Mouse (Mus musculus) right cerebral cortex, adult 2 months (tissue): ENCODE results near the gene Gm11568.
"Not testable (repeated sequence)": the region's sequence is repeated elsewhere in the genome, so short reads cannot be mapped to it uniquely, and the experiment has no call there.

Source experiments
- DNase-seq, 2 experiments: peaks; one replicate each; pipeline ENCODE4 v3.0.0; 2021 to 2022; ENCODE audit warnings: low spot score in 2 of 2

Gm11568 gene

DNA sequence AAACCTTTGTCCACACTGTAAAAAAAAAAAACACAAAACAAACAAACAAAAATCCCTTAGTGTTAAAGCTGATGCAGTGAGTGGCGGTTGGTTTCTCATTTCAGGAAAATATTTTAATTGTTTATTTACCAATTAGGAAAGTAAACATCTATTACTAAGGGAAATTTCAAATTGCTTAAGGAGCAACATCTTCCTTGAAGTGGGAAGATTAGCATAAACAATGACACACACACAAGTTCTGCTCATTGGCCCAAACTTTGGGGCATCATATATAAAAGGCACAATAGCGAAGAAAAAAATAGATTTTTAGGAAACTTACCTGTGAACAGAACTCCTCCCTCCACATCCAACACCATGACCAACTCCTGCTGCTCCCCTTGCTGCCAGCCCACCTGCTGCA, at the start of gene Gm11568:
Gene Gm11568 (plus strand): TSS at position 301 of the 400 bp plus-strand sequence.
- no peak for DNase-seq

DNA sequence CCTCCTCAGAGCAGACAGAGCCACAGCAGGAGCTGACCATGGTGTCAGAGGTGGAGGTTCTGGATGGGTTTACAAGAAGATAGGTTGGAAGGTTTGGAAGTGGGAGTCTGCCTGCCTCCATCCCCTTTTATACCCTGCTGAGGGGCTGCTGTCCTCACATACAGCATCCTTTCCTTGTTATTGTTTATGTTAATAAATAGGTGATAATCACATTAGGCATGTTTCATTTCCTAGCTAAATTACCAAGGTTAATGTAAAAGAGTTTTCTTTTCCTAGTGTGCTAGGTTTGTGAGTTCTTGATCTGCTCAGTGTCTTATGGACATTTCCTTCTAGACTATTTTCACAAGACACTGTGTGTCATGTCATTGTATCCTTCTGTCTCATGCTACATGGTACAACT, 47.9 kb upstream of the Gm11568 start, which contains the start of gene Krtap4-13:
Gene Krtap4-13 (minus strand): TSS at position 101 of the 400 bp plus-strand sequence.
- not testable (repeated sequence) for DNase-seq

DNA sequence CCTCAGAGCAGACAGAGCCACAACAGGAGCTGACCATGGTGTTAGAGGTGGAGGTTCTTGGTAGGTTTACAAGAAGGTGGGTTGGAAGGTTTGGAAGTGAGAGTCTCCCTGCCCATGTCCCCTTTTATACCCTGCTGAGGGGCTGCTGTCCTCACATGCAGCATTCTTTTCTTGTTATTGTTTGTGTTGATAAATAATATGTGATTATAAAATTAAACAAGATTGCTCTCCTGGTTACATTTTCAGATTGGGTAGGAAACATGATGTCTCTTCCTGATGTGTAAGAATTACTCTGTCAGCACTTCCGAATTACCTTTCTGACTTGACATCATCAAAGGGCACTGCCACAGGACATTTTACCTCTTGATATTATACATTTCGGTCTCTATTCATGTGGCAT, 42.2 kb upstream of the Gm11568 start, which contains the start of gene Gm11564:
Gene Gm11564 (minus strand): TSS at position 101 of the 400 bp plus-strand sequence.
- DNase-seq = not testable (repeated sequence)

- no peak for DNase-seq
Observed at GRCm38 (mm10) chr11:99837966-99838365, 19.8 kb upstream of the Gm11568 start, which contains the start of gene 2300003K06Rik. 2300003K06Rik (minus strand) TSS chr11:99838066.

GRCm38 (mm10) chr11:99842185-99842584, 15.5 kb upstream of the Gm11568 start:
- no peak for DNase-seq

GRCm38 (mm10) chr11:99846746-99847145, 11.0 kb upstream of the Gm11568 start:
- no peak for DNase-seq

DNA sequence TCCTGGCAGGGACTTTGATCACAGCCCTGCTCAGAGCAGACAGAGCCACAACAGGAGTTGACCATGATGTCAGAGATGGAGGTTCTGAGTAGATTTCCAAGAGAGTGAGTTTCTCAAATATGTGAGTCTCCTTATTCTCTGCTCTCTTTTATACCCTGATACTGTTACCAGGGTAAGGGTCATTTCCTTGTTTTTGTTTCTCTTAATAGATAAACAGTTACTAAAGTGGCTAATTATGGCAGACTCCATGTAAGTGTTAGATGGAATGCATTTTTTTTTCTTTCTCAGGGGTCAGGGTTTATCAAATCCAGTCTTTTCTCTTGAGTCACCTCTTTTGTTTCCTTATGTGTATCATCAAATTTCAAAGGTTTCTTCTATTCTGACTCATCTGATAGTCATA, 6.2 kb upstream of the Gm11568 start, which contains the start of gene Krtap4-16:
Gene Krtap4-16 (minus strand): TSS at position 101 of the 400 bp plus-strand sequence.
- no peak for DNase-seq

GRCm38 (mm10) chr11:99854121-99854520, 3.6 kb upstream of the Gm11568 start:
- no peak for DNase-seq

DNA sequence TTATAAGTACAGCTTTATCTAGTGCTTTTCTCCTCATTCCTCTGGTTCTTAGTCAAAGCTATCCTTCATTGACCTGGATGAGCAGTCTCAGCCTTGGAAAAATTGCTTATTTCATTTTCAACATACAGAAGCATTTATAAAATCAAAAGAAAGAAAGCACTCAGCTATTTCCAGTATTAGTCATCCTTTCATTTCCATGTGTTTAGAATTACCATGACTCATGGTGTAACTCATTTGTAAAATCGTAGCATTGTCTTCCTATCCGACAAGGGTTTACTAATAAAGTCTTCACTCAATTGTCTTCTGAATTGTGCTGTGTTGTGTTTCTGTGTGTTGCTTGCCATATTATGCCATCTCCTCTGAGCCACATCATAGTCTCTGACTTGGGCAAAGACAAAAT, 1.0 kb downstream of the Gm11568 start:
- peak in 1 of 2 experiments; percentile 4 for DNase-seq

- not testable (repeated sequence) for DNase-seq
Observed at GRCm38 (mm10) chr11:99864176-99864575, 6.5 kb downstream of the Gm11568 start, which contains the start of gene Gm11559. Gm11559 (plus strand) TSS chr11:99864476.

DNA sequence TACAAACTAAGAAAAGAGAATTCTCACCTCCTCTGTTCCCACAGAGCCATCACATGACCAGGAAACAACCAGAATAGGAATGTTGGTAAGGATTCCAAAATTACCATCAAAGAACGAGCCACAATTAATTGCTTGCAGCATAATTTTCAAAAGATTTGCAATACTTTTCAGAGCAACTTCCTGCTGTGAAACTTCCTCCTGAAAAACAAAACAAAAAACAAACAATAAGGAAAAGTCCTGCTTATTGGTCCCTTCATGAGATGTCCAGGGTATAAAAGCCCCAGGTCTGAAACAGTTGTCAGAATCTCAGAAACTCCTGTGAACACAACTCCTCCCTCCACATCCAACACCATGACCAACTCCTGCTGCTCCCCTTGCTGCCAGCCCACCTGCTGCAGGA, 15.4 kb downstream of the Gm11568 start, which contains the start of gene Krtap9-1:
Gene Krtap9-1 (plus strand): TSS at position 301 of the 400 bp plus-strand sequence.
- not testable (repeated sequence) for DNase-seq

- not testable (repeated sequence) for DNase-seq
Observed at GRCm38 (mm10) chr11:99878887-99879286, 21.2 kb downstream of the Gm11568 start, which contains the start of gene Gm11567. Gm11567 (plus strand) TSS chr11:99879187.

DNA sequence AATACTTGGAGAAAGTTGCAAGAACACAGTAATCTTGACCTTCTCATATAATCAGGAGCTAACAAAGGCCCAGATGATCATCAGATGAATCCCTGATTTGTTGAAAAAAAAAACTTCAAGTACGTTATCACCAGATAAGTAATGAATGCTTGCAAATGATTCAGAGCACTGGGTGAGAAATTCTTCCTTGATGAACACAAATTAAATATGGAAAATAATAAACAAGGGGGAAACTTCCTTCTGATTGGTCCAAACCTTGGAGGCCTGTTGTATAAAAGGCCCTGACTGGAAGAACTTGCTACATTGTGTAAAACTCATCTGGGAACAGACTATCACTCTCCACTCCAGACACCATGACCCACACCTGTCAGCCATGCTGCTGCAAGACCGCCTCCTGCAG, 49.9 kb downstream of the Gm11568 start, which contains the start of gene Krtap31-1:
Gene Krtap31-1 (plus strand): TSS at position 301 of the 400 bp plus-strand sequence.
- no peak for DNase-seq
